ENCODE assay signal across 8 mouse cellular contexts in genomic region chr11:96354376-96354775, GRCm38 (mm10). TPM values are rescaled to one million over a fixed set of nuclear protein-coding genes. Genes with fewer than 3 reads are reported as not detected.
A peak's percentile ranks its signal among the peaks of the same experiment; 100 is the strongest.
DNase-seq lines count a peak whose midpoint lies in the region; ATAC-seq and TF ChIP-seq lines count a peak whose summit lies in the region.

No protein-coding gene starts in this region.

- peaks cover 92% of the 10 kb centered on the region for H3K27me3 ChIP-seq in forebrain, embryonic 12.5 days
- peaks cover 92% of the 10 kb centered on the region for H3K27me3 ChIP-seq in forebrain, embryonic 15.5 days
- H3K27me3 ChIP-seq in hindbrain, embryonic 16.5 days (replicated peaks; ENCODE audit: control insufficient read depth, insufficient read depth, low read length) = peaks cover 17% of the 10 kb centered on the region
- peaks cover 59% of the 10 kb centered on the region for H3K27me3 ChIP-seq in liver, embryonic 14.5 days (ENCODE audit: control insufficient read depth, insufficient read depth, low read length)
- peaks cover 25% of the 10 kb centered on the region for H3K27me3 ChIP-seq in thymus, adult 2 months (ENCODE audit: control insufficient read depth, insufficient read depth, low read length)

- no peak for TF ChIP-seq POLR2A in thymus, adult 2 months (IDR thresholded peaks at IDR 0.05; ENCODE audit: control insufficient read depth, extremely low read depth, insufficient read depth, low read length, poor library complexity)

- no peaks in the 10 kb centered on the region for H3K36me3 ChIP-seq in forebrain, embryonic 12.5 days (replicated peaks)
- no peaks in the 10 kb centered on the region for H3K36me3 ChIP-seq in forebrain, embryonic 15.5 days
- no peaks in the 10 kb centered on the region for H3K36me3 ChIP-seq in hindbrain, embryonic 16.5 days (ENCODE audit: control insufficient read depth, insufficient read depth, low read length)
- H3K36me3 ChIP-seq in liver, embryonic 14.5 days (replicated peaks; ENCODE audit: control insufficient read depth, insufficient read depth, low read depth) = no peaks in the 10 kb centered on the region
- H3K36me3 ChIP-seq in thymus, adult 2 months (ENCODE audit: control insufficient read depth, insufficient read depth, low read length) = no peaks in the 10 kb centered on the region

- no peaks in the 10 kb centered on the region for H3K9me3 ChIP-seq in forebrain, embryonic 12.5 days
- H3K9me3 ChIP-seq in forebrain, embryonic 15.5 days = no peaks in the 10 kb centered on the region
- no peaks in the 10 kb centered on the region for H3K9me3 ChIP-seq in hindbrain, embryonic 16.5 days (ENCODE audit: control insufficient read depth, low read length)
- no peaks in the 10 kb centered on the region for H3K9me3 ChIP-seq in liver, embryonic 14.5 days (ENCODE audit: control insufficient read depth, low read length)

- TF ChIP-seq EP300 in liver, embryonic 14.5 days (IDR thresholded peaks at IDR 0.05; ENCODE audit: low read depth) = no peak

- 0% methylated on average over 25 of the region's 25 CpGs for WGBS in forebrain, embryonic 12.5 days
- under 1% methylated on average over 25 of the region's 25 CpGs for WGBS in forebrain, embryonic 15.5 days
- under 1% methylated on average over 25 of the region's 25 CpGs for WGBS in hindbrain, embryonic 16.5 days
- 2% methylated on average over 25 of the region's 25 CpGs for WGBS in liver, embryonic 14.5 days (ENCODE audit: insufficient replicate concordance)
- 25% methylated on average over 25 of the region's 25 CpGs for WGBS in thymus, adult 2 months

- TF ChIP-seq CTCF in liver, embryonic 14.5 days (IDR thresholded peaks at IDR 0.05; ENCODE audit: low read depth) = no peak
- TF ChIP-seq CTCF in thymus, adult 2 months (IDR thresholded peaks at IDR 0.05; ENCODE audit: borderline replicate concordance, control insufficient read depth, extremely low read depth, insufficient read depth, low read length, poor library complexity) = no peak

- peaks cover 10% of the 10 kb centered on the region; the same call in 1 of the 2 replicates for H3K4me1 ChIP-seq in forebrain, embryonic 12.5 days
- H3K4me1 ChIP-seq in forebrain, embryonic 15.5 days = peaks cover 9% of the 10 kb centered on the region; the same call in 1 of the 2 replicates
- peaks cover 15% of the 10 kb centered on the region for H3K4me1 ChIP-seq in hindbrain, embryonic 16.5 days (ENCODE audit: control insufficient read depth, insufficient read depth, low read depth, low read length)
- no peaks in the 10 kb centered on the region for H3K4me1 ChIP-seq in liver, embryonic 14.5 days (replicated peaks; ENCODE audit: control insufficient read depth in 2 of 2, insufficient read depth in 2 of 2, low read length in 1 of 2)
- no peaks in the 10 kb centered on the region for H3K4me1 ChIP-seq in thymus, adult 2 months (replicated peaks; ENCODE audit: control insufficient read depth, insufficient read depth, low read length)

- peak; percentile 85 for DNase-seq in embryo, embryonic 10.5 days (ENCODE audit: low spot score)
- no peak for DNase-seq in liver, embryonic 14.5 days (ENCODE audit: low read depth in 3 of 3, low spot score in 3 of 3)
- no peak for DNase-seq in thymus, adult 2 months
- no peak for DNase-seq in thymus, adult 18-20 months
- DNase-seq in B cell, adult 2 months = no peak

- no peak overlapping the region for H3K9ac ChIP-seq in forebrain, embryonic 12.5 days
- H3K9ac ChIP-seq in forebrain, embryonic 15.5 days (replicated peaks) = no peak overlapping the region
- peak overlapping the region; percentile 62 for H3K9ac ChIP-seq in hindbrain, embryonic 16.5 days (ENCODE audit: low read depth, low read length)
- no peak overlapping the region for H3K9ac ChIP-seq in liver, embryonic 14.5 days (replicated peaks)

- peak overlapping the region; percentile 40 for H3K4me2 ChIP-seq in forebrain, embryonic 12.5 days
- no peak overlapping the region for H3K4me2 ChIP-seq in forebrain, embryonic 15.5 days (replicated peaks)
- H3K4me2 ChIP-seq in hindbrain, embryonic 16.5 days (ENCODE audit: low read length) = peak overlapping the region; percentile 61
- peak overlapping the region; percentile 24; the same call in 1 of the 2 replicates for H3K4me2 ChIP-seq in liver, embryonic 14.5 days (ENCODE audit: low read depth)

- no peak overlapping the region for H3K27ac ChIP-seq in forebrain, embryonic 12.5 days
- H3K27ac ChIP-seq in forebrain, embryonic 15.5 days (replicated peaks) = no peak overlapping the region
- peak overlapping the region; percentile 88 for H3K27ac ChIP-seq in hindbrain, embryonic 16.5 days (ENCODE audit: low read depth, low read length)
- H3K27ac ChIP-seq in liver, embryonic 14.5 days = no peak overlapping the region
- no peak overlapping the region for H3K27ac ChIP-seq in thymus, adult 2 months (ENCODE audit: control insufficient read depth, insufficient read depth, low read length)

- H3K4me3 ChIP-seq in forebrain, embryonic 12.5 days (replicated peaks) = peak overlapping the region; percentile 19
- H3K4me3 ChIP-seq in forebrain, embryonic 15.5 days = no peak overlapping the region
- peak overlapping the region; percentile 57 for H3K4me3 ChIP-seq in hindbrain, embryonic 16.5 days (ENCODE audit: low read length)
- H3K4me3 ChIP-seq in liver, embryonic 14.5 days (ENCODE audit: insufficient read depth in 1 of 2, low read depth in 2 of 2, low read length in 2 of 2) = no peak overlapping the region
- H3K4me3 ChIP-seq in thymus, adult 2 months (ENCODE audit: control insufficient read depth, insufficient read depth, low read length) = no peak overlapping the region

- ATAC-seq in forebrain, embryonic 12.5 days (ENCODE audit: low FRiP score) = no peak
- no peak for ATAC-seq in forebrain, embryonic 15.5 days (replicated peaks)
- ATAC-seq in hindbrain, embryonic 16.5 days = no peak
- ATAC-seq in liver, embryonic 14.5 days (ENCODE audit: insufficient read depth) = no peak

RNA-seq across cellular contexts. Expression of gene Hoxb2, which starts 4.1 kb away (rescaled TPM):
- 0.06 and 0.15 TPM in 2 replicates for polyA plus RNA-seq in forebrain, embryonic 12.5 days (2016; fragmentation: Nextera tagmentation; extraction: Ambion mirVana)
- not detected in 2 replicates for polyA plus RNA-seq in forebrain, embryonic 15.5 days (2015; fragmentation: Nextera tagmentation; extraction: Ambion mirVana)
- 20.0 and 20.8 TPM in 2 replicates for polyA plus RNA-seq in hindbrain, embryonic 16.5 days (2015; fragmentation: Nextera tagmentation; extraction: Ambion mirVana)
- polyA plus RNA-seq in liver, embryonic 14.5 days (2012; rRNA removed) = 1.1 TPM in 2 replicates
- polyA plus RNA-seq in liver, embryonic 14.5 days (2014; fragmentation: Nextera tagmentation; extraction: Ambion mirVana) = 0.51 and 0.75 TPM in 2 replicates
- polyA plus RNA-seq in thymus, adult 2 months (2012; rRNA removed) = 1.5 and 2.2 TPM in 2 replicates

RNA-seq across cellular contexts. Expression of gene Hoxb1, which starts 11.2 kb away (rescaled TPM):
- not detected in 2 replicates for polyA plus RNA-seq in forebrain, embryonic 12.5 days (2016; fragmentation: Nextera tagmentation; extraction: Ambion mirVana)
- polyA plus RNA-seq in forebrain, embryonic 15.5 days (2015; fragmentation: Nextera tagmentation; extraction: Ambion mirVana) = not detected in 2 replicates
- 0.21 and 0.35 TPM in 2 replicates for polyA plus RNA-seq in hindbrain, embryonic 16.5 days (2015; fragmentation: Nextera tagmentation; extraction: Ambion mirVana)
- 0.02 TPM in 2 replicates for polyA plus RNA-seq in liver, embryonic 14.5 days (2012; rRNA removed)
- not detected in 2 replicates for polyA plus RNA-seq in liver, embryonic 14.5 days (2014; fragmentation: Nextera tagmentation; extraction: Ambion mirVana)
- not detected in 2 replicates for polyA plus RNA-seq in thymus, adult 2 months (2012; rRNA removed)

RNA-seq across cellular contexts. Expression of gene Hoxb3, which starts 31.2 kb away (rescaled TPM):
- polyA plus RNA-seq in forebrain, embryonic 12.5 days (2016; fragmentation: Nextera tagmentation; extraction: Ambion mirVana) = not detected in 2 replicates
- polyA plus RNA-seq in forebrain, embryonic 15.5 days (2015; fragmentation: Nextera tagmentation; extraction: Ambion mirVana) = not detected in 2 replicates
- polyA plus RNA-seq in hindbrain, embryonic 16.5 days (2015; fragmentation: Nextera tagmentation; extraction: Ambion mirVana) = 4.8 and 5.6 TPM in 2 replicates
- 0.38 and 0.66 TPM in 2 replicates for polyA plus RNA-seq in liver, embryonic 14.5 days (2012; rRNA removed)
- polyA plus RNA-seq in liver, embryonic 14.5 days (2014; fragmentation: Nextera tagmentation; extraction: Ambion mirVana) = not detected in 2 replicates
- 1.1 TPM in 2 replicates for polyA plus RNA-seq in thymus, adult 2 months (2012; rRNA removed)

RNA-seq across cellular contexts. Expression of gene Hoxb4, which starts 36.3 kb away (rescaled TPM):
- not detected in 2 replicates for polyA plus RNA-seq in forebrain, embryonic 12.5 days (2016; fragmentation: Nextera tagmentation; extraction: Ambion mirVana)
- polyA plus RNA-seq in forebrain, embryonic 15.5 days (2015; fragmentation: Nextera tagmentation; extraction: Ambion mirVana) = not detected in 2 replicates
- 2.5 and 3.3 TPM in 2 replicates for polyA plus RNA-seq in hindbrain, embryonic 16.5 days (2015; fragmentation: Nextera tagmentation; extraction: Ambion mirVana)
- polyA plus RNA-seq in liver, embryonic 14.5 days (2012; rRNA removed) = 0.31 and 0.48 TPM in 2 replicates
- 0.06 and 0.09 TPM in 2 replicates for polyA plus RNA-seq in liver, embryonic 14.5 days (2014; fragmentation: Nextera tagmentation; extraction: Ambion mirVana)
- polyA plus RNA-seq in thymus, adult 2 months (2012; rRNA removed) = 1.3 and 1.5 TPM in 2 replicates

RNA-seq across cellular contexts. Expression of gene Hoxb5, which starts 51.2 kb away (rescaled TPM):
- polyA plus RNA-seq in forebrain, embryonic 12.5 days (2016; fragmentation: Nextera tagmentation; extraction: Ambion mirVana) = not detected in 2 replicates
- polyA plus RNA-seq in forebrain, embryonic 15.5 days (2015; fragmentation: Nextera tagmentation; extraction: Ambion mirVana) = not detected in 2 replicates
- polyA plus RNA-seq in hindbrain, embryonic 16.5 days (2015; fragmentation: Nextera tagmentation; extraction: Ambion mirVana) = 120 and 133 TPM in 2 replicates
- 0.23 and 0.32 TPM in 2 replicates for polyA plus RNA-seq in liver, embryonic 14.5 days (2012; rRNA removed)
- 0.06 and 0.24 TPM in 2 replicates for polyA plus RNA-seq in liver, embryonic 14.5 days (2014; fragmentation: Nextera tagmentation; extraction: Ambion mirVana)
- polyA plus RNA-seq in thymus, adult 2 months (2012; rRNA removed) = 0.18 and 0.22 TPM in 2 replicates

Comparison
In these comparisons a context has a peak if more than half of its experiments do, and no peak if none do; other contexts are left out.
1. H3K4me3 ChIP-seq: peak in forebrain, embryonic 12.5 days (single experiment) and hindbrain, embryonic 16.5 days (single experiment); none in forebrain, embryonic 15.5 days (single experiment), liver, embryonic 14.5 days (0 of 2) and thymus, adult 2 months (single experiment).